Mouse (Mus musculus) bone marrow macrophage, adult 2 months (primary cell): Measurements from ENCODE around the gene Stag1. TPM values are rescaled to one million over a fixed set of nuclear protein-coding genes. Genes with fewer than 3 reads are reported as not detected.

Experiments
- H3K27ac ChIP-seq: 2 replicates; pipeline ENCODE4 v1.5.1; 2012; ENCODE audit warnings: low read depth, low read length; ENCODE audit not compliant: insufficient read depth
- H3K4me1 ChIP-seq: 2 replicates; pipeline ENCODE4 v1.6.1; 2012; ENCODE audit warnings: low read length; ENCODE audit not compliant: control insufficient read depth, insufficient read depth
- H3K4me3 ChIP-seq: 2 replicates; pipeline ENCODE4 v1.5.1; 2012; ENCODE audit warnings: mild to moderate bottlenecking, low read length, moderate library complexity; ENCODE audit not compliant: insufficient read depth
- CTCF ChIP-seq: IDR thresholded peaks from 2 replicates; pipeline ENCODE4 v1.5.1; 2012; ENCODE audit warnings: low read depth, mild to moderate bottlenecking, low read length, moderate library complexity
- POLR2A ChIP-seq: IDR thresholded peaks from 2 replicates; pipeline ENCODE4 v1.6.1; 2012; ENCODE audit warnings: mild to moderate bottlenecking, low read depth, low read length, borderline replicate concordance
- polyA plus RNA-seq: library from polyadenylated mRNA; stranded (reverse); fragments of >200 nt; gene quantifications from 2 replicates; pipeline ENCODE4 v1.2.4, GENCODE M21; 2012; ENCODE audit not compliant: missing spikeins, insufficient read depth, insufficient read length

The Stag1 gene
- polyA plus RNA-seq, result 34.1 and 35.9 TPM in 2 replicates

GRCm38 (mm10) chr9:100597546-100597945, at the start of gene Stag1:
TSS of gene Stag1 (plus strand) at chr9:100597798.
- TF ChIP-seq POLR2A (no peak), CTCF (no peak)
- Histone ChIP-seq H3K27ac (no peak within 1 kb of the TSS), H3K4me3 (no peak within 1 kb of the TSS), H3K4me1 (no peaks in the 10 kb centered on the region)

GRCm38 (mm10) chr9:100548313-100548712, 49.3 kb upstream of the Stag1 start:
- H3K4me3 ChIP-seq, result no peak overlapping the region
- H3K4me1 ChIP-seq, result peaks cover 7% of the 10 kb centered on the region
- H3K27ac ChIP-seq, result no peak overlapping the region
- TF ChIP-seq CTCF, result no peak
- no peak for TF ChIP-seq POLR2A

GRCm38 (mm10) chr9:100555686-100556085, 41.9 kb upstream of the Stag1 start:
- Histone ChIP-seq H3K27ac (no peak overlapping the region), H3K4me1 (no peaks in the 10 kb centered on the region), H3K4me3 (no peak overlapping the region)
- TF ChIP-seq CTCF, result no peak
- TF ChIP-seq POLR2A, result no peak

GRCm38 (mm10) chr9:100558023-100558573, 39.5 kb upstream of the Stag1 start:
- TF ChIP-seq POLR2A, result no peak
- TF ChIP-seq CTCF, result no peak
- Histone ChIP-seq H3K4me3 (no peak overlapping the region), H3K4me1 (0 out of 2 replicates have a peak, but pooled peaks cover 4% of the 10 kb centered on the region)

GRCm38 (mm10) chr9:100558991-100559390, 38.6 kb upstream of the Stag1 start:
- no peak overlapping the region for H3K27ac ChIP-seq
- TF ChIP-seq CTCF (no peak), POLR2A (no peak)
- no peak overlapping the region for H3K4me3 ChIP-seq
- 0 out of 2 replicates have a peak, but pooled peaks cover 4% of the 10 kb centered on the region for H3K4me1 ChIP-seq

More at GRCm38 (mm10) chr9:100558023-100558573, 39.5 kb upstream of the Stag1 start:
- no peak overlapping the region for H3K27ac ChIP-seq

GRCm38 (mm10) chr9:100560251-100560890, 37.2 kb upstream of the Stag1 start:
- no peak overlapping the region for H3K27ac ChIP-seq
- 0 out of 2 replicates have a peak, but pooled peaks cover 4% of the 10 kb centered on the region for H3K4me1 ChIP-seq
- TF ChIP-seq POLR2A, result no peak
- TF ChIP-seq CTCF, result no peak
- H3K4me3 ChIP-seq, result no peak overlapping the region

GRCm38 (mm10) chr9:100569798-100570625, 27.6 kb upstream of the Stag1 start:
- H3K4me1 ChIP-seq, result peaks cover 4% of the 10 kb centered on the region; the same call in 1 of the 2 replicates
- peak overlapping the region; percentile 63 for H3K4me3 ChIP-seq
- H3K27ac ChIP-seq, result no peak overlapping the region
- TF ChIP-seq POLR2A (no peak), CTCF (no peak)

GRCm38 (mm10) chr9:100570626-100571233, 26.9 kb upstream of the Stag1 start, which contains the start of gene Slc35g2:
TSS of gene Slc35g2 (minus strand) at chr9:100571090.
- Histone ChIP-seq H3K27ac (no peak within 1 kb of the TSS), H3K4me1 (peaks cover 4% of the 10 kb centered on the region; the same call in 1 of the 2 replicates), H3K4me3 (peak within 1 kb of the TSS; percentile 63)
- TF ChIP-seq CTCF (no peak), POLR2A (no peak)

- peaks cover 4% of the 10 kb centered on the region; the same call in 1 of the 2 replicates for H3K4me1 ChIP-seq
- no peak for TF ChIP-seq CTCF
- TF ChIP-seq POLR2A, result no peak
- H3K4me3 ChIP-seq, result no peak overlapping the region
- H3K27ac ChIP-seq, result no peak overlapping the region
Measured at GRCm38 (mm10) chr9:100571511-100571910, 26.1 kb upstream of the Stag1 start.

GRCm38 (mm10) chr9:100573300-100573699, 24.3 kb upstream of the Stag1 start:
- no peak for TF ChIP-seq CTCF
- no peak for TF ChIP-seq POLR2A
- H3K27ac ChIP-seq, result no peak overlapping the region
- H3K4me3 ChIP-seq, result no peak overlapping the region
- H3K4me1 ChIP-seq, result peaks cover 4% of the 10 kb centered on the region; the same call in 1 of the 2 replicates
